Mouse (Mus musculus) adipocyte (in vitro differentiated cells): Measurements from ENCODE around the gene Celsr2.

ENCODE experiments used
- DNase-seq: peaks from one replicate; pipeline ENCODE4 v3.0.0-alpha.2; 2016; ENCODE audit warnings: low spot score

Gene Celsr2

GRCm38 (mm10) chr3:108378875-108379663, 36.3 kb downstream of the Celsr2 start:
- DNase-seq: no peak

DNA sequence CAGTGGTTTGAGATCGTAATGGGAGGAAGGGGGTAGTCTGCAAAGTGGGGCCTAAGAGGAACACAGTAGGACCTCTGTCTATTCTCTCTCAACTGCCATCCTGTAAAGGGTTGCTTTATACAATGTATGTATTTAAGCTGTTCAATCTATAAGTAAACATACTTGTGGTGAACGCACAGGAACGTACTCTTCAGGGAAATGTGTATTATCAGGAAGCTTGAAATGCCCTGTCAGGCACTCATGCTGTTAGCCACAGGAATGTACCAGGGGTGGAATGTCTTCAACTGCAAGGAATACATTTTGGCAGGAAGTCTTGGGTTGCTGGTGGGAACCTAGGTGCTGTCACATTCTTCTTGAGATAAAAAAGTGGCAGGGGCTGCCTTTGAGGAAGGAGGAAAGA, 42.7 kb downstream of the Celsr2 start:
- no peak for DNase-seq

GRCm38 (mm10) chr3:108372274-108372673, 43.1 kb downstream of the Celsr2 start:
- no peak for DNase-seq

GRCm38 (mm10) chr3:108368721-108369120, 46.6 kb downstream of the Celsr2 start:
- no peak for DNase-seq

- no peak for DNase-seq
Observed at GRCm38 (mm10) chr3:108367828-108368227, 47.5 kb downstream of the Celsr2 start.

GRCm38 (mm10) chr3:108367173-108367572, 48.2 kb downstream of the Celsr2 start:
- DNase-seq: no peak

DNA sequence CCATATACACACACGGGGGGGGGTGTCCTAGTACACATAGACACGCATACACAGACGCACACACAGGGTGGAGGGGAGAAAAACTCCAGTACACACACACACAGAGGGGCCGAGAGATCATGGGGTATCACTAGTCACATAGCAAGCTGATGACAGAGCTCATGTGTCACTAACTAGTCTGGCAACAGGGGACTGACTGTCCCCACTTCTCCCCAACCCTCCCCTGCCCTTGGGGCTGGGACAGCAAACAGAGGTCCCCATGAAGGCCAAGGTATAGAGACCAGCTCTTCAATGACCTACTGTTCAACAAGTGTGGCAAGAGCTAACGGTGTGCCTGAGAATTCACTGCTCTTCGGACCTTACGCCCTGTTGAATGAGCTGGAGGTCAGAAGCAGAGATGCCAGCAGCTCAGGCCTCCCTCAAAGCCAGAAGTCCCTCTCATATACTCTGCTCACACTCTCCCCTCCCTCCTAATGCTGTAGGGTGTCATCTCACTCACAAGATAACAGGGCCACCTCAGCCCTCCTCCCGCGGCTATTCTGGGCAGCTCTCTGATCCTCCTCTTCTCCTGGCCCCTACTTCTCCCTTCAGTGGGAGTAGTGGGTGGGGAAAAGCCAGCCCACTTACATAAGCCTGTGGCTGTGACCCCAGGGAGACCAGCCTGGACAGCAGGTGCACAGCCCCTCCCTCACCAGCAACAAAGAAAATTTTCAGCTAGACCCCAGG, 50.9 kb downstream of the Celsr2 start, which contains the start of gene Mybphl:
Gene Mybphl (plus strand): TSS at position 642 of the 726 bp plus-strand sequence.
- no peak for DNase-seq

- DNase-seq: no peak
Observed at GRCm38 (mm10) chr3:108363626-108364025, 51.7 kb downstream of the Celsr2 start.

DNA sequence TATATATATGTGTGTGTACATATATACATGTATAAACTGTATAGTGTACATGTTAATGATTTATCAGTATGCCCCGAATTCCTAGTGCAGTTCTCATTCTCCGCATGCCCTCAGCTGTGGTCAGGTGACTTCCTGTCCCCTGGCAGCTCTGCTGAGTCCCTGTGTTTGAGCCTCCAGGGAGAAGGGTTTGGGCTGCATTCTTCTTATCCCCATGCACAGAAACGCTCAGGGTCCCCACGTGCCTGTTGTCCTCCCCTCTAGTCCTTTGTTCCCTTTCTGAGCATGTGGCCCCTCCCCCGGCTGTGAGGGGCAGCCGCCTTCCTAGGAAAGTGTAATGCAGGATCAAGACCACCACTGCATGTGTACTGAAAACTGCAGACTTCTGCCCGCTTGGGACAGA, 54.5 kb downstream of the Celsr2 start:
- no peak for DNase-seq

DNA sequence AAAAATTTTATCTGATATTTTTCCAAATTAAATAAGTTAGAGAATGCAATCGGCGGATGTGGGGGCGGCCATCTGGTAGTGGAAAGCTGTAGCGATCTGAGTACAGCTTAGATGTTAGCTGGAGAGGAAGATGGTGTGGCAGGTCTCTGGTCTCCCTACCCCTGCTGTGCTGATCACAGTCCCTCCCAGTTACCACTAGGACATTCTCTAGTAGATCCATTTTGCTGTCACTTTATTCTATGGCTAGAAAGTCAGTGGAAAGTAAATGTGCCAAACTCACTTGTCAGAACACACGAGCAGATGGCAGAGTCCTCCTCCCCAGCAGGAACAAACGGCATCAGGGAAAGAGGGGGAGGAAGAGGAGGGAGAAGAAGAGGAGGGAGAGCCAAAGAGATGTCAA, 56.9 kb downstream of the Celsr2 start:
- no peak for DNase-seq

DNA sequence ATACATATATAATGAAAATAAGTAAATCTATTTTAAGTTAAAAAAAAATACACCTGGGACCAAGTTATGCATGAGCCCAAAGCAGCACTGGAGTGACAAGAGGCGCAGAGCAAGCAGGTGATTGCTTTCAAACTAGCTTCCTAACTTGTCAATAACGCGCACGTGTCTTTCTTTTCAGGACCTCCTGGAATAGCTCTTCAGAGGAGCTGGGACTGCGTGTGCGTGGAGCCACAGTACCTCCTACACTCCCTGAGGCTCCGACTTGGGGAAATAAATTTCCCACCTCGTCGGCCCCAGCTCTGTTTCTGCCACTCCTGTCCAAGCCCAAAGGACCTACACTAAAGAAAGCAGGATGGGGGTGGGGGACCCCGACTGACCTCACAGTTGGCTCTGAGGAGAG, 58.3 kb downstream of the Celsr2 start:
- DNase-seq: no peak

GRCm38 (mm10) chr3:108355245-108355644, 60.1 kb downstream of the Celsr2 start:
- no peak for DNase-seq

DNA sequence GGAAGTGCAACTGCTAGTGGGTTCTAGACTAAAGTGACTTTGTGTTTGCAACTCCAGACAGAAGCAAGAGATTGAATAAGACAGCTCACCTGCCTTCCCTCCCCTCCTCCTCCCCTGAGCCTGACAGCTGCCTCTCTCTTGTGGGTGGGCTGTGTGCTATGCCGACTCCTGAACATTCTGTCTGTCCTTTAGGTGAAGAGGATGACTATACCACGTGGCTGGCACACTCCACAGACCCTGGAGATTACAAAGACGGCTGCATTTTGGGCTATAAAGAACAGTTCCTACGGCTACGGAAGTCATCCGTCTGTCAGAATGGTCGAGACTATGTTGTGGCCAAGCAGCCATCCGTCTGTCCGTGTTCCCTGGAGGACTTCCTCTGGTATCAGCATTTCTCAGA, 67.0 kb downstream of the Celsr2 start:
- no peak for DNase-seq

GRCm38 (mm10) chr3:108345855-108346254, 69.5 kb downstream of the Celsr2 start:
- DNase-seq: no peak

DNA sequence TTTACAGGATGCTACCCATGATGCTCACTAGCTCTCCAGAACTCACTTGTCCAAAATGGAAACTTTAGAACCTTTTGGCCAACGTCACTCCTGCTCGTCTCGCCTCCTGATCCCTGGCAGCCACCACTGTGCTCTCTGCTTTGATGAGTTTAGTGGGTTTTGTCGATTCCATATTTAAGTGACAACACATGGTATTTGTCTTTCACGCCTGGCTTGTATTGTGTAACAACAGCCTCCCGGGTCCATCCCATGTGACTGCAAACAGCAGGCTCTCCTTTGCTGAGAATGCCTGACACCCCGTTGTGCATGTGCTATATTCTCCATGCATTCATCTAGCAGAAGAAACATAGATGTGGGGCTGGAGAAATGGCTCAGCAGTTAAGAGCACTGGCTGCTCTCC, 73.2 kb downstream of the Celsr2 start:
- DNase-seq: no peak

GRCm38 (mm10) chr3:108341040-108341439, 74.3 kb downstream of the Celsr2 start:
- no peak for DNase-seq
